Mouse (Mus musculus) midbrain, embryonic 16.5 days (tissue): ENCODE measurements at regions not wholly inside any gene's neighbourhood (a gene's known extent, or its start where the extent isn't known, plus 50 kb on each side); places are given as distances from the start of the nearest gene placed in this dataset.

Experiments used
- ATAC-seq: fragments of 200-750 bp; cut with Nextera tagmentation; 2 replicates; pipeline ENCODE4 v1.8.0; 2017; ENCODE audit warnings: moderate TSS enrichment
- H3K27ac ChIP-seq: fragments of 300-500 bp; sonication (generic); 2 replicates; pipeline ENCODE4 v1.5.1; 2014; ENCODE audit warnings: mild to moderate bottlenecking, low read length, mixed read lengths
- H3K27me3 ChIP-seq: fragments of 300-500 bp; sonication (generic); 2 replicates; pipeline ENCODE4 v1.6.1; 2014; ENCODE audit warnings: low read depth, low read length, mixed read lengths; ENCODE audit not compliant: control insufficient read depth, insufficient read depth
- H3K36me3 ChIP-seq: fragments of 300-500 bp; sonication (generic); 2 replicates; pipeline ENCODE4 v1.6.1; 2014; ENCODE audit warnings: mild to moderate bottlenecking, low read length, moderate library complexity, mixed read lengths; ENCODE audit not compliant: control insufficient read depth, insufficient read depth
- H3K4me1 ChIP-seq: fragments of 300-500 bp; sonication (generic); 2 replicates; pipeline ENCODE4 v1.6.1; 2014; ENCODE audit warnings: mild to moderate bottlenecking, low read length, mixed read lengths; ENCODE audit not compliant: control insufficient read depth, insufficient read depth
- H3K4me2 ChIP-seq: fragments of 300-500 bp; sonication (generic); 2 replicates; pipeline ENCODE4 v1.6.1; 2014; ENCODE audit warnings: mild to moderate bottlenecking, low read length, mixed read lengths
- H3K4me3 ChIP-seq: fragments of 300-500 bp; sonication (generic); 2 replicates; pipeline ENCODE4 v1.5.1; 2014; ENCODE audit warnings: low read depth, mild to moderate bottlenecking, low read length, moderate library complexity, mixed read lengths
- H3K9ac ChIP-seq: fragments of 300-500 bp; sonication (generic); 2 replicates; pipeline ENCODE4 v1.6.1; 2014; ENCODE audit warnings: low read depth, low read length, mixed read lengths
- H3K9me3 ChIP-seq: fragments of 300-500 bp; sonication (generic); replicated peaks from 2 replicates; pipeline ENCODE4 v1.6.1; 2014; ENCODE audit warnings: mild to moderate bottlenecking, low read length, mixed read lengths; ENCODE audit not compliant: control insufficient read depth, poor library complexity, severe bottlenecking
- WGBS: fragments of 180-500 bp; shearing (Covaris S2); extraction: QIAGEN DNeasy Blood & Tissue Kit; methylation state at CpG from one replicate; pipeline ENCODE4 v1.1.7; 2014; 5-methylcytosine and 5-hydroxymethylcytosine counted together

- ATAC-seq = no peak
- WGBS = 85% methylated on average over 2 of the region's 2 CpGs
- H3K4me1 ChIP-seq = no peaks in the 10 kb centered on the region
- no peak overlapping the region for H3K9ac ChIP-seq
- H3K4me2 ChIP-seq = no peak overlapping the region
- H3K4me3 ChIP-seq = no peak overlapping the region
- H3K27me3 ChIP-seq = no peaks in the 10 kb centered on the region
- H3K9me3 ChIP-seq = no peaks in the 10 kb centered on the region
- H3K27ac ChIP-seq = no peak overlapping the region
- peaks cover 7% of the 10 kb centered on the region; the same call in 1 of the 2 replicates for H3K36me3 ChIP-seq
Measured at GRCm38 (mm10) chr12:109662179-109662578, 62.0 kb upstream of the Rtl1 start.

DNA sequence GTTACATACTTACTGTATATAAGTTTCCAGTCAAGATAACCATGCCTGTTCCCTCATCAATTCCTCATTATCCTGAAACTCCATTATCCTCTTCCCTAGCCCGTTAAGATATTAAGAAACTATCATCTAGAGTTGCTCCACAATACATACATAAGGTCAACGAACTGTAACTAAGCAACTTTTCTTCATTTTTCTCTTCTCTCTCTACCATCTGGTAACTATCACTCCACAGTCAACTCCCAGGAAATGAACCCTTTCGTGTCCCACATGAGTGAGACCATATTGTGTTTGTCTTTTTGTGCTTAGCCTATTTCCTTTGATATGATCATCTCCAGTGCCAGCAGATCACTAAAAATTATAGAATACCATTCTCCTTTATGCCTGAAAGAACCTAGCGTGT, 74.6 kb upstream of the Rtl1 start:
- Histone ChIP-seq H3K9ac (no peak overlapping the region), H3K4me1 (no peaks in the 10 kb centered on the region), H3K27ac (no peak overlapping the region), H3K4me2 (no peak overlapping the region), H3K9me3 (no peaks in the 10 kb centered on the region), H3K4me3 (no peak overlapping the region), H3K36me3 (0 out of 2 replicates have a peak, but pooled peaks cover 4% of the 10 kb centered on the region), H3K27me3 (no peaks in the 10 kb centered on the region)
- ATAC-seq = no peak
- WGBS = 87% methylated on average over 4 of the region's 4 CpGs

DNA sequence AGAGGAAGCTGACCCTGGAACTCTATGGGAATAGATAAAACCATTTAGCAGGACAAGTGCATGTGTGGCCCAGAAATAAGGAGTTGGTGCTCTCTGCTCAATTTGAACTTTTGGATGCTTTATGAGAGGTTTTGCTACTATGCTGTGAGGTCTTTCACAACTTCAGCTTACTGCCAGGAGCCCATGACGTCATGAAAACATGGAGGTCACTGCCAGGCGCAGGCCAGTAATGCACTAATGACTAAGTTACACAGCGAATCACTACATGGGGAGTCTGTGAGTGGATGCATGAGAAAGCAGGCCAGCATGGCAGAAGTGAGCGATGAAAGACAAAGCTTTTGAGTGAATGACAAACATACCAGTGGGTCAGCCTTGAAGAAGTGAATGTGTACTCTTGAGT, 93.9 kb upstream of the Rtl1 start:
- Histone ChIP-seq H3K4me2 (no peak overlapping the region), H3K27me3 (no peaks in the 10 kb centered on the region), H3K4me3 (no peak overlapping the region), H3K9me3 (no peaks in the 10 kb centered on the region), H3K27ac (no peak overlapping the region), H3K4me1 (no peaks in the 10 kb centered on the region), H3K36me3 (peaks cover 21% of the 10 kb centered on the region), H3K9ac (no peak overlapping the region)
- ATAC-seq = no peak
- WGBS = 90% methylated on average over 4 of the region's 4 CpGs

DNA sequence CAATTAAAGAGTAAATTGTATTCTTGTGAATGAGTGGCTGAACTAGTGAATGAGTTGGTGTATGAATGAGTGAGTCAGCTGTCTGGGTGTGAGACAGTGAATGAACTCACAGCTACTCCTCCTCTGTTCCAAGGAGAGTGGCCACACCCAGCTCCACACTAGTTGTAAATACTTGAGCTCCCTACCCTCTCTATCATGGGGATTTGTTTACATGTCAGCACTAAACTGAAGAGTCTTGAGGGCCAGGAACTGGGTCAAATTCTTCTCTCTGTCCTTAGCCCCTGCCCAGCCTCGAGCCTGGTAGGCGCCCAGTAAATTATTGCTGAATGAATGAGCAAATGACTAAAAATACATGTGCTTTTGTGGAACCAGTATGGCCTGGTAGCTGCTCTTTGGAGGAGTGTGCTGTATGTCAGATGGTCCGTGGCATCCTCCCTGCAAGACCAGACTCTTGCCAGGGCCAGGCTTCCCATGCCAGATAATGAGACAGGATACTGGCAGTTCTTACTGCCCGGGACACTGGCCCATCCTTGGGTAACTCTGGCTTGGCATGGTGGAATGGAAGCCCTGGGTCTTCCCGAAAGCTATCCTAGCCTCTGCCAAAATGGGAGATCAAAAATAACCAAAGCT, 94.8 kb upstream of the Rtl1 start:
- H3K4me1 ChIP-seq = no peaks in the 10 kb centered on the region
- ATAC-seq = no peak
- no peak overlapping the region for H3K27ac ChIP-seq
- H3K27me3 ChIP-seq = no peaks in the 10 kb centered on the region
- no peak overlapping the region for H3K4me2 ChIP-seq
- H3K9ac ChIP-seq = no peak overlapping the region
- 88% methylated on average over 5 of the region's 5 CpGs for WGBS
- peaks cover 21% of the 10 kb centered on the region for H3K36me3 ChIP-seq
- H3K9me3 ChIP-seq = no peaks in the 10 kb centered on the region
- no peak overlapping the region for H3K4me3 ChIP-seq

DNA sequence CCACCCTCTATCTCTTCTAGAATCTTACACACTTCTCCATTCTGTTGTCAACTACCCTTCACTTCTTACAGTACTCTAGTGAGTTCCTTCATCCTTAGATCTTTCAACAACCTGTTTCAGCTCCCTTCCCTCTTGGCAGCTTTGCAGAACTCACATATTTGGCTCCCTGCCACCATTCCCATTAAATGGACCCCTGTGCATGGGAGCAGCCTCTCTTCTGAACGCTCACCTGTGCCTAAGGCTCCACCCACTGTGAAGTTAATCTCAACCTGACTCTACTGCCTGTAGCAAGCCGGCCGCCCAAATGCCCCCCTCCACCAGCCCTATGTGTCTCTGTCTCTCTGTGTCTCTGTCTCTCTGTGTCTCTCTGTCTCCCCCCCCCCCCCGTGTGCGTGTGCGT, 106.7 kb upstream of the Rtl1 start:
- no peak overlapping the region for H3K4me3 ChIP-seq
- H3K36me3 ChIP-seq = no peaks in the 10 kb centered on the region
- ATAC-seq = no peak
- H3K9me3 ChIP-seq = no peaks in the 10 kb centered on the region
- H3K9ac ChIP-seq = no peak overlapping the region
- no peak overlapping the region for H3K27ac ChIP-seq
- 84% methylated on average over 3 of the region's 6 CpGs for WGBS
- no peaks in the 10 kb centered on the region for H3K4me1 ChIP-seq
- H3K4me2 ChIP-seq = no peak overlapping the region
- H3K27me3 ChIP-seq = no peaks in the 10 kb centered on the region

- 90% methylated on average over 5 of the region's 5 CpGs for WGBS
- H3K27me3 ChIP-seq = no peaks in the 10 kb centered on the region
- no peak overlapping the region for H3K9ac ChIP-seq
- H3K27ac ChIP-seq = no peak overlapping the region
- no peak overlapping the region for H3K4me3 ChIP-seq
- no peak for ATAC-seq
- 0 out of 2 replicates have a peak, but pooled peaks cover 2% of the 10 kb centered on the region for H3K36me3 ChIP-seq
- no peak overlapping the region for H3K4me2 ChIP-seq
- H3K9me3 ChIP-seq = no peaks in the 10 kb centered on the region
- no peaks in the 10 kb centered on the region for H3K4me1 ChIP-seq
Measured at GRCm38 (mm10) chr12:109709661-109710060, 109.5 kb upstream of the Rtl1 start.

GRCm38 (mm10) chr12:109711392-109711791, 111.3 kb upstream of the Rtl1 start:
- Histone ChIP-seq H3K4me3 (no peak overlapping the region), H3K9me3 (no peaks in the 10 kb centered on the region), H3K27me3 (no peaks in the 10 kb centered on the region), H3K4me2 (no peak overlapping the region), H3K4me1 (no peaks in the 10 kb centered on the region), H3K27ac (no peak overlapping the region), H3K9ac (no peak overlapping the region), H3K36me3 (peaks cover 7% of the 10 kb centered on the region; the same call in 1 of the 2 replicates)
- no peak for ATAC-seq
- 96% methylated on average over 5 of the region's 5 CpGs for WGBS

GRCm38 (mm10) chr12:109711946-109712345, 111.8 kb upstream of the Rtl1 start:
- Histone ChIP-seq H3K36me3 (peaks cover 8% of the 10 kb centered on the region), H3K9me3 (no peaks in the 10 kb centered on the region), H3K4me3 (no peak overlapping the region), H3K9ac (no peak overlapping the region), H3K27ac (no peak overlapping the region), H3K4me2 (no peak overlapping the region), H3K27me3 (no peaks in the 10 kb centered on the region), H3K4me1 (no peaks in the 10 kb centered on the region)
- 81% methylated on average over 7 of the region's 7 CpGs for WGBS
- 0 out of 2 replicates have a peak, but pooled peaks have one; percentile 25 for ATAC-seq

- no peak overlapping the region for H3K9ac ChIP-seq
- H3K4me2 ChIP-seq = no peak overlapping the region
- no peaks in the 10 kb centered on the region for H3K9me3 ChIP-seq
- no peaks in the 10 kb centered on the region for H3K4me1 ChIP-seq
- H3K27ac ChIP-seq = no peak overlapping the region
- H3K27me3 ChIP-seq = no peaks in the 10 kb centered on the region
- peaks cover 13% of the 10 kb centered on the region for H3K36me3 ChIP-seq
- no peak for ATAC-seq
- 96% methylated on average over 16 of the region's 16 CpGs for WGBS
- H3K4me3 ChIP-seq = no peak overlapping the region
Measured at GRCm38 (mm10) chr12:109712386-109712785, 112.3 kb upstream of the Rtl1 start.
